Mouse (Mus musculus) CD8-positive naive resting alpha-beta T cell, adult 2 months (primary cell): Measurements from ENCODE around the gene Hoxc12.

Source experiments
- DNase-seq, 2 experiments: peaks; one replicate each; pipeline ENCODE4 v3.0.0; 2022; ENCODE audit warnings: low read depth in 2 of 2, low spot score in 2 of 2

Hoxc12 gene

GRCm38 (mm10) chr15:102963671-102964640, 27.4 kb downstream of the Hoxc12 start:
- DNase-seq: no peak

- DNase-seq: no peak
These were observed 28.7 kb downstream of the Hoxc12 start for GRCm38 (mm10) chr15:102965003-102965891.

DNA sequence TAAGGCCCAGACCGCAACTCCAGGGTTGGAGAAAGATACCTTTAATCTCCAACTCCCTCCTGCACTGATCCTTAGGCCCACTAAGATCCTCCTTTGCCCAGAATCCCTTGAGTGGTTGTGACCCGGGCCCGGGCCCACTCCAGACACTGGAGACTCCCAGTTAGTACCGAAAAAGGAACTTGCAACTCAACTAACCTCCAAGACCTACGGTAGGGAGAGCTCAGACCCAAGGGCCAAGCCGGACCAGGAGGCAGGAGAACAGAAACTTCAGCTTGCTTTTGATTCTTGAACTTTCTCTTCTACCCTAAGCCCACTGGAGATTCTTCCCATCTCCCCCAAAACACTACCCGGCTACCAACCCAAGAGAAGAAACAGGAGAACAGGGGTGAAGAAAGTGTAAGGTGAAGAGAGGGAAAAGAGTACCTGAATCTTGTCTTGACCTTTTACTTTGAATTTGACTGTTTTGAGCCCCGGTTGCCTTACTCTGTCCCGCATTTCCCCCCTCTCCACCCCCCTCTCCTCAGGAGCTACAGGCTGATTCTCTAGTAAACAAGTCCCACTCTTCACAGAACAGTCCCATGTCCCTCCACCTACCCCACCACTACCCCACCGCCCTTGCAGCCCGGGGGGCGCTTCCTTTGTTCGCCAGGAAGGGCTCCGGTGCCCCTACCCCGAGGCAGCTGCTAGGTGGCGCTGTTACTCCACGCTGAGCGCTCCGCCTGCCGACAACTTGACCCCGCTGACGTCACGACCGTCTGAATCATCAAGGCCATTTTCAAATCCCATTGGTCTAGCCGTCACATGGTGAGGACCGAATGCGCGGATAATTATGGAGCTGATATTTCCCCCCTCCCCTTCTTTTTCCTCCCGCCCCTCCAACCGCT, 29.6 kb downstream of the Hoxc12 start:
- DNase-seq: peak; percentile 53 to 71

DNA sequence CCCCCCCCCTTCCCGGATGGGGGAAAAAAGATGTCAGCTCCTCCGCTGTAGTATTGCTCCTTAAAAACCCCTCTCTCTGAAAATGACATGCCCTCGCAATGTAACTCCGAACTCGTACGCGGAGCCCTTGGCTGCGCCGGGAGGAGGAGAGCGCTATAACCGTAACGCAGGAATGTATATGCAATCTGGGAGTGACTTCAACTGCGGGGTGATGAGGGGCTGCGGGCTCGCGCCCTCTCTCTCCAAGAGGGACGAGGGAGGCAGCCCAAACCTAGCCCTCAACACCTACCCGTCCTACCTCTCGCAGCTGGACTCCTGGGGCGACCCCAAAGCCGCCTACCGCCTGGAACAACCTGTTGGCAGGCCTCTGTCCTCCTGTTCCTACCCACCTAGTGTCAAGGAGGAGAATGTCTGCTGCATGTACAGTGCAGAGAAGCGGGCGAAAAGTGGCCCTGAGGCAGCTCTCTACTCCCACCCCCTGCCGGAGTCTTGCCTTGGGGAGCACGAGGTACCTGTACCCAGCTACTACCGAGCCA, 30.3 kb downstream of the Hoxc12 start, which contains the start of gene Hoxc10:
Hoxc10 (plus strand) TSS at position 21 of the 536 bp plus-strand sequence.
- DNase-seq: no peak

DNA sequence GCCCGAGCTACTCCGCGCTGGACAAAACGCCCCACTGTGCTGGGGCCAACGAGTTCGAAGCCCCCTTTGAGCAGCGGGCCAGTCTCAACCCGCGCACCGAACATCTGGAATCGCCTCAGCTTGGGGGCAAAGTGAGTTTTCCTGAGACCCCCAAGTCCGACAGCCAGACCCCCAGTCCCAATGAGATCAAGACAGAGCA, 30.7 kb downstream of the Hoxc12 start, which contains the start of gene Hoxc5:
Hoxc5 (plus strand) TSS at position 132 of the 199 bp plus-strand sequence.
- no peak for DNase-seq

GRCm38 (mm10) chr15:102967511-102968397, 31.2 kb downstream of the Hoxc12 start:
- DNase-seq: no peak

GRCm38 (mm10) chr15:102969296-102969695, 32.7 kb downstream of the Hoxc12 start:
- no peak for DNase-seq

GRCm38 (mm10) chr15:102970740-102971139, 34.2 kb downstream of the Hoxc12 start:
- no peak for DNase-seq

DNA sequence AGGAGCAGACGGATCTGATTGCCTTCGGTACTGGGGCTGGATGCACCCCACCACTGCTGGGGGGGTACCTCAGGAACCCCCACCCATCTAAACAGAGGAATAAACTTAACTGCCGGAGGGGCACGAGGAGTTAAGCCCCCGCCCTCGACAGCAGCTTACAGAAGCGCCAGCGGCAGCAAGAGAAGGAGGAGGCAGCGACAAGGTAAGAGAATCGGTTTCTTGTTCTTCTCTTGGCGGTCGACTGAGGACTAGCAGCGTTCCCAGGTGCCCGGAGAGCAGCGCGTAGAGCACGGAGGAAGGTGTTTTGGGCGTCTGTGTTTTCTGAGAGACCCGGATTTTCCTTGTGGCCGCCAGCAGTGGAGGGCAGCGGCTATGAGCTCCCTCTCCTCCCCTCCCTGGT, 35.7 kb downstream of the Hoxc12 start:
- no peak for DNase-seq

DNA sequence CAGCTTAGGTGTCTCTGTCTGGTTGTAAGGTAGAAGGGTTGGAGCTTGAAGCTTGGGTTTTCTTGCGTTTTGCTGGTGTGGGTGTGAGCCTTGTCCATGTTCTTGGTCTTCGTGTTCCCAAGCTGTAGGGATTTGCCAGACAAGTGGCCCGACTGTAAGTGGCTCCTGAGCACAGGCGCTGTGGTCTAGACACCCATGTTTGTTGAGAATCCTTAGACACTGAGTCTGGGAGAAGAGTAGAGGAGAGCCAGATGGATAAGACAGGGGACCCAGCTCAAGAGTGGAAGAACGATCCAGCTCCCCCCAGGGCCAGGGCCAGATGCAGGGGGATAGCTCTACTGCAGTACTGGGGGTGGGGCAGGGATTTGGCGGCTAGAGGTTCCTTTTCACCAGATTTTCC, 36.2 kb downstream of the Hoxc12 start:
- DNase-seq: no peak

DNA sequence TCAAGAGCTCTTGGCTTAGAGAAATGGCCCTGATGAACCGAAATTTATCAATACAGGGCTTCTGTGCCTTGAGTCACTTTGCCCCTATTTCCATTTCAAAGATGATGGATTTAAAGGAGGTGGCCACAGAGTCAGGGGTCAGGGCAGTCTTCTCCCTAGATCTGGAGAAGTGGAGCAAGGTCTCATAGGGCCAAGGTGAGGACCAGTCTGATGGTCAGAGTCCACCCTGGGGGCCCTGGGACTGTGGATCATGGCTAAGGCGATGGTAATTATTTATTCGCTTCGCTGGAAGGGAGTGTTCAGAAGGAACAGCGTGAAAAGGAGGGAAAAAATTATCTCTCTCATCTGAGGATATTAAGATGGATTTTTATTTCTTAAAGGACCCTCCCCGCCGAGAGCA, 38.5 kb downstream of the Hoxc12 start:
- DNase-seq: no peak

DNA sequence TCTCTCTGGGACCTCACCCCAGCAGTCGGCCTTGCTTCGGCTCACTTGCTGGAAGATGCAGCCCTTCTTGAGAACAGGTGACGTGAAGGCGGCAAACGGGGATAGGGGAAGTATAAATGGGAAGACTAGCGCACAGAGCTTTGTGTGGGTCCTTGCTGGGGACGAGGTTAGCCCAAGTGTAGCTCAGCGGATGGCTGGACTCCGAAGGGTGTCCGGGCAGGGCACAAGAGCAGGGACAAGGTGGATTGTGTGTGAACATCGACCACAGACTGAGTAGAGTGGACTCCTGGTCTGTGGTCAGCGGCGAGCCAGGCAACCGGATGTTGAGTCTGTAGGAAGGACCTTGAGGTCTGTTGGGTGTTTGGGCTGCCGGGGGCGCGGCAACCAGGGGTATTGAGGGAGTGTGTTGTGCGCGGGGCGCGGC, 39.1 kb downstream of the Hoxc12 start:
- no peak for DNase-seq

GRCm38 (mm10) chr15:102976171-102976570, 39.6 kb downstream of the Hoxc12 start, which contains the start of gene Hoxc9:
Gene Hoxc9 (plus strand): TSS chr15:102976439.
- no peak for DNase-seq

DNA sequence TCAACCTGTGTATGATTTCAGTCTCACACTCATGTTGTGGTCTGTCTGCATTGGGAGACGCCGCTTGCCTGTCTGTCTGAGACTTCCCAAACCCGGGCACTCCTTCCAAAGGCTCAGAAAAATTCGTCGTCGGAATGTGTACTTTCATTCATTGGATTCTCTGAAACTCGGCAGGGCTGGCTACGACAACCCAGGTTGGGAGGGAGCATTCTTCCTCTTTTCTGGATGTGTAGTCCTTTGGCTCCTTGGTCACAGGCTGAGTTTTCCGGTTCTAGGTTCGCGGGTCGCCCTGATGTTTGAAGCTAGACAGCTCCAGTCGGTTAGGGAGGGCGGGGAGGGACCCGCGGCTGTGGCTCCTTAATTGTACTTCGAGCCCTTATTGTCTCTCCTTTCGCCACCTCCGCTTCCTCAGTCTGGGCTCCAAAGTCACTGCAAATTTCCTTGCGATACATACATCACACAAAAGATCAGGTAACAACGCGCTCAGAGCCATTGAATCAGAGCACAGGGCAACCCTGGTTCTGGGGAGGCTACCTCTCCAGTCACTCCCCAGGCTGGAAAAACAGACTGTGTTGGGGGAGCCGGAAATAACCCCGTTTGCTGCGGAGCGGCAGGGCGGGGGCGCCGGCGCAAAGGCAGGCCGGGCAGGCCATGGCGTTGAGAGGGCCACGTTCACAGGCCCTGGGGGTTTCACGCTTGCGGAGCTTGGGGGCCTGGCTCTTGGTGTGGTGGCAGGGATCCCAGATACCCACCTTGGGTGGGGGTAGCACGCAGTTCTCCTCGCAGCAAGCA, 40.3 kb downstream of the Hoxc12 start:
- peak; percentile 31 to 44 for DNase-seq

DNA sequence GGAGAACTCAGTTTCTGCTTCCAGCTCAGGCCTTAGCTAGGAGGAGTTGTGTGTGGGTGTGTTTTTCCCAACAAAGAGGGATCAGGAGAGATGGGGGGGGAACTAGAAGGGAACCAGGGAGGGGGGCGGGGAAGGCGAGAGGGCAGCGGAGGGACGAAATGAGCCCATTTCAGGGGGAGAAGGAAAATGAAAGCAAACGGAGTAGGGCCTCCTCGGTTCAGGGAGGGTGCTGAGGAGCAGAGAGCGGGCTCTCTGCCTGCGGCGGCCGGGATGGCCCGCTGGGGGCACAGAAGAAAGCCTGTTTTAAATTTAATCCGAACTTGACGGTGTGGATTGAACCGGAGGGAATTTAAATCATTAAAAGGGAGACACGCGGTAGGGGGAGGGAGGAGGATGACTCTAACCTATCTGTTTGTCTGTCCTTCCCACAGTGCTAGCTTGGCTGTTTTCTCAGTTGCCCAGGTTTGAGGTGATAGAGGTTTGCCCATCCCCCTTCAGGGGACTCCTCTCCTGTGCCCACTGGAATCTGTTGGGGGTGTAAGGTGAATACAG, 40.9 kb downstream of the Hoxc12 start:
- no peak for DNase-seq

- DNase-seq: no peak
These were observed 42.3 kb downstream of the Hoxc12 start for GRCm38 (mm10) chr15:102978615-102979515.

DNA sequence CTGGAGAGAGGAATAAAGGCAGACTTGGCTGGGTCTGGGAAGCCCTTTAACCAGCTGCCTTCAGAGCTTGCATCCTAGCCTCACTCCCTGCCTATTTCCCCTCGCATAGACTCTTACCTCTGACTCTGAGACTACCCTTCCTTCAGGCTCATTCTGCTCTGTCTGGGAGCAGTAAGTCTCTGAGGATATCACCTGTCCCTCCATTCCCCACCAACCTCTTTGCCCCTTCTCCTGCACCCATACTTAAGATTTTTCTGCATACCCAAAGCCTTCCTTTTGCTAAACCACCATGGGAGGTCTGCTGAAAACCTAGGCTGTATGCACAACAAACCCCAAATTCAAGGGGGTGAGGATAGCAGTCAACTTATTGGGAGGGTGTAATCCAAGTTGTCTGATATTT, 43.4 kb downstream of the Hoxc12 start:
- DNase-seq: no peak

DNA sequence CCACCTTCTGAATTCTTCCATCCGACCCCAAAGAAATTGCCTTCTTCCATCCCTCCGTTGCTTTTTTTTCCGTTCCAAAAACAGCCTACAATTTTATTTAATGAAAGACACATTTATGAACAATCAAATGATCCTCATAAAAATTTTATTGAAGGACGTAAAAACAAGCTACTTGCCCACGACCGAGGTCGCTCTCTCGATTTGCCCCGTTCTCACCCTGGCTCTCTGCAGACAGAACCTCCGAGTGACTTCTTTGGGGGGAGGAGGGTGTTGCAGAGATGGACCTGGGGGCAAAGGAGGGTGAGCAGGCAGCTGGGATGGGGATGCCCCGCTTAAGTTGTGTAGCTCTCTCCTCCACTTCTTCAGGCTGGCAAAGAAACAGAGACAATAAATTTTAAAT, 43.8 kb downstream of the Hoxc12 start:
- DNase-seq: no peak
